Mouse (Mus musculus): ENCODE results near the gene Gcdh.
A peak's percentile ranks its signal among the peaks of the same experiment; 100 is the strongest.
"Not testable (repeated sequence)": the region's sequence is repeated elsewhere in the genome, so short reads cannot be mapped to it uniquely, and the experiment has no call there.

The Gcdh gene

DNA sequence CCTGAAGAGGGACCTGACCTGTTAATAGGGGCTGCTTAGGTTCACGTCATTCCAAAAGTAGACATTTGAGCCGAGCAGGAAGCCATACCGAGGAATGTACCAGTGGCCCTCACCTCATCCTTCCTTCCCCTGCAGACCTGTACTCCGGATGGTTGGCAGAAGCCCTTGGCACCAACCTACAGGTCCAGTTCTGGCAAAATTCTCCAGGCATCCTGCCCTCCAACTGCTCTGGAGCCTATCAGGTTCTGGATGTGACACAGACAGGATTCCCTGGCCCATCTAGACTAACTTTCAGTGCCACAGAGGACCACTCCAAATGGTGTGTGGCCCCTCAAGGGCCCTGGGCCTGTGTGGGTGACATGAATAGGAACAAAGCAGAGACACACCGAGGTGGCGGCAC lies 16.8 kb upstream of the Gcdh start:
- DNase-seq (ENCODE audit: low spot score in 2 of 2) = no peak

DNA sequence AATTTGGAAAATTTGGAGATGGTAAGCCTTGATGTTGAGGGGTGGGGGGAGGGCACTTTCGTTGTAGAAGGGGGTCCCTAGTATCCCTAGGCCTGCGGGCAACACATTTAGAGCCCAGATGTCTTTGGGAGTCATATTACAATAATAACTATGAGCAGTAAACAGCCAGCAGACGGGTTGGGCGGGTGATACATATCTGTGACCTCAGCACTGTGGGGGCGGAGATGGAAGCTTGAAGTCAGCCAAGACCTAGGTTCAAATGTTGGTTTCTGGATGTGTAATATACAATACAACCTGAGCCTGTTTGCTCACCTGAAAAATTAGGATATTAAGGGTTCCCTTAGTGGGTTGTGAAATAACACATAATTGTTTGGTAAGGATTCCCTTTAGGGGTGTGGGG lies 16.2 kb upstream of the Gcdh start:
- DNase-seq (ENCODE audit: low spot score in 2 of 2) = peak in 1 of 2 experiments; percentile 39

DNA sequence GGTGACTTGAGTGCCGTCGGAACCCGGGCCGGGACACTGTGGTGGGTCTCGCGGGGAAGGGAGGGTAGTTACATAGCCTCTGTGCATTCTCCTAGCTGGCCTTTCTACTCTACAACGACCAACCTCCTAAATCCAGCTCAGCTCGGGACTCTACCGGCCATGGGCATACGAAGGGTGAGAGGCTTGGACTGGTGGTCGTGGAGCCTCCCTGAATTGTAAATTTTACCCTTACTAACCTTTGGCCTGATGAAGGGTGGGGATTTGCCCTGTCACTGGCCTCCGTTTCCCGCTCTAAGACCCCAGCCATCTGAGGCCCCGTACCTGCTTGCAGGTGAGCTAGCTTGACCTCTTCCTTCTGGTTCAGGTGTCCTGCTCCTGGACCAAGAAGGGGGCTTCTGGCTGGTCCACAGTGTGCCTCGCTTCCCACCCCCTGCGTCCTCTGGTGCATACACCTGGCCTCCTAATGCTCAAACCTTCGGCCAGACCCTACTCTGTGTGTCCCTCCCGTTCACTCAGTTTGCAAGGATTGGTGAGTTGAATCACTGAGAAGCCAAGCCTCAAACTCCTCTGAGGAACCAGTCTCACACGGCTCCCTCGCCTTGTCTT lies 15.5 kb upstream of the Gcdh start:
- DNase-seq (ENCODE audit: low spot score in 2 of 2) = no peak

DNA sequence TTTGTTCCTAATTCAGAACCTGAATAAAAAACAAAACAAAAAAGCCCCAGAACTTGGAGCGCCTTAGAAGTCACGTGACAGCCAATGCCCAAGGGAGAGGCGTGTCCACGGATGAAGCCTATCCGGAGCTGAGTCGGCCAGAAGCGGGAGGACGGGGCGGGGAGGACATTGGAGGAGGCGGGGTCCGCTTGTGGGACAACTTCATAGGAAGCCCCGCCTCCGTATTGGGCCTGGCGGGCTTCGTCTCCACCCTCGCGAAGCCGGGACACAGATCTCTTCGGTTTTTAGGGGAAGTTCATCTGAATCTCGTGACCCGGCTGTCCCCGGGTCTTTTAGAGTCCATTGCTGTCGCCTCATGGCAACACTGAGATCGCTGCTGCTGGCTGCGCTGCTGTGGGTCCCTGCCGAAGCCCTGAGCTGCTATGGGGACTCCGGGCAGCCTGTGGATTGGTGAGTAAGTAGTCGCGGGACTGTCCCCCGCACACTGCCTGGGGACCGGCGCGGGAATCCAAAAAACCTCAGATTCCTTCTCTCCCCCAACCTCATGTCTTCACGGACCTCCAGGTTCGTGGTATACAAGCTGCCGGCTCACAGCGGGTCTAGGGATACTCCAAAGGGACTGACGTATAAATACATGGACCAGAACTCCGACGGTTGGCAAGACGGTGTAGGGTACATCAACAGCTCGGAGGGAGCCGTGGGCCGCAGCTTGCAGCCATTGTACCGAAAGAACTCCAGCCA lies 14.9 kb upstream of the Gcdh start, which contains the start of gene Dnase2a:
Gene Dnase2a (plus strand): TSS at position 140 of the 741 bp plus-strand sequence.
- peak; percentile 99 for DNase-seq (ENCODE audit: low spot score in 2 of 2)

DNA sequence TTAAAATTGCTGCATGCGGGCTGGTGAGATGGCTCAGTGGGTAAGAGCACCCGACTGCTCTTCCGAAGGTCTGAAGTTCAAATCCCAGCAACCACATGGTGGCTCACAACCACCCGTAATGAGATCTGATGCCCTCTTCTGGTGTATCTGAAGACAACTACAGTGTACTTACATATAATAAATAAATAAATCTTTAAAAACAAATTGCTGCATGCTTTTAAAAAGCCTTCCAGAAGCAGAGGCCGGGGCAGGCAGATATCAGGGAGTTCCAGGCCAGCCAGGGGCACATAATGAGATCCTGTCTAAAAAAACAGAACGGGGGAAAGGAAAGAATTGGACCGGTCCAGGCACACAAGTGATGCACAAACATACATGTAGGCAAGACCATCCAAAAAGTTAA lies 14.3 kb upstream of the Gcdh start:
- DNase-seq (ENCODE audit: low spot score in 2 of 2) = not testable (repeated sequence)

DNA sequence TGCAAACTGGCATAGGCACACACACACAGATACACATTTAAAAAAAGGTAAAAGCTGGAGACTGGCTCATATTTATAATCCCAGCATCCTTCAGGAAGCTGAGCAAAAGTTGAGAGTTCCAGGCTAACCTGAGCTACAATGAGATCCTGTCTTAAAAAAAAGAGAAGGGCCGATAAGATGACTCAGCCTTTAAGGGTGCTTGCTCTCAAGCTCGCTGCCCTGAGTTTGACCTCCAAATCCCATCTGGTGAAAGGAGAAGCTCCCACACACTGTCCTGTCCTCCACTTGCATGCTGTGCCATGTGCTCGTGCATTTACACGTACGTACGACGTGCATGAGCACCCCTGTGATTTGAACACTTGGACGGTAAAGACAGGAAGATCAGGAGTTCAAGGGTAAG lies 13.8 kb upstream of the Gcdh start:
- no peak for DNase-seq (ENCODE audit: low spot score in 2 of 2)

DNA sequence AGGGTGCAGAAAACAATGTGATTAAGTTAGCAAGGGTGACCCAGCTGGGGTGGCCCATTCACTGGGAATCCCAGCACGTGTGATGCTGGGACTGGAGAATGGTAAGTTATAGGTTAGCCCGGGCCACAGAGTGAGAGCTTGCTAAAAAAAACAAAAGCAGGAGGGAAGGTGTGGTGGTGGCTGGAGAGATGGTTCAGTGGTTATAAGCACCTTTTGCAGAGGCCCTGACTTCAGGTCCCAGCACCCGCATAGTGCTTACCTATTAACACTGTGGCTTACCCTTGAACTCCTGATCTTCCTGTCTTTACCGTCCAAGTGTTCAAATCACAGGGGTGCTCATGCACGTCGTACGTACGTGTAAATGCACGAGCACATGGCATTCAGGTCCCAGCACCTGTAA lies 13.3 kb upstream of the Gcdh start:
- no peak for DNase-seq (ENCODE audit: low spot score in 2 of 2)

DNA sequence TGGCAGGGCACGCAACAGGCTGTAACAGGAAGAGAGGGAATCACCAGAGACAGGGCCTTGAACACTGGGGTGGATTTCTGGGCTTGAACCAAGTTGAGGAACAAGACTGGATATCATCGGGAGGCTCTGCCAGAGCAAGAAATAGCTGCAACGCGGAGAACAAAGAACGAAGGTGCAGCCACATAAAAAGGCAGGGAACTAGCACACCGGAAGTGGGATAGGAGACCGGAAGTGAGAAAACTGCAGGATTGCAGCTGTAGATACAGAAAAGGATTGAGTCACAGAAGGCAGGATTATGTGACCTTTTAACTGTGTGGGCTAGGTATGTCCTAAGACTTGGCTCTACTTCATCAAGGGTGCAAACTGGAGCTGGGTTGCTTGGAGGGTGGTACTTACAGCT lies 10.6 kb upstream of the Gcdh start:
- no peak for DNase-seq (ENCODE audit: low spot score in 2 of 2)

DNA sequence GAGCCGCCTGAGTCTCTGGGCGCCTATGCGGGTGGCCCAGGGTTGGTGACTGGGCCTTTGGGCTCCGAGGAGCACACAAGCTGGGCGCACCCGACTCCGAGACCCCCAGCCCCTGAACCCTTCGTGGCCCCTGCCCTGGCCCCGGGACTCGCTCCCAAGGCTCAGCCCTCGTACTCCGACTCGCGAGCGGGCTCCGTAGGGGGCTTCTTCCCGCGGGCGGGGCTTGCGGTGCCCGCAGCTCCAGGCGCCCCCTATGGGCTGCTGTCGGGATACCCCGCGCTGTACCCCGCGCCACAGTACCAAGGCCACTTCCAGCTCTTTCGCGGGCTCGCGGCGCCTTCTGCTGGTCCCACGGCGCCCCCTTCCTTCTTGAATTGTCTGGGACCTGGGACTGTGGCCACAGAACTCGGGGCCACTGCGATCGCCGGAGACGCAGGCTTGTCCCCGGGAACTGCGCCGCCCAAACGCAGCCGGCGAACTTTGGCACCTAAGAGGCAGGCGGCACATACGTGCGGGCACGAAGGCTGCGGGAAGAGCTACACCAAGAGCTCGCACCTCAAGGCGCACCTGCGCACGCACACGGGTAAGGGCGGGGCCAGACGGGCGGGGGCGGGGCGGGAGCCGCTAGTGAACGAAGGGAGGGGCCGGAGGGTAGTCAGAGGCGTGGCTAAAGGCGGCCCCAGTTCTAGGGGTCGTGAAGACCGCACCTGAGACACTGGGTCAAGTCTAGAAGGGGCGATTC lies 9.4 kb upstream of the Gcdh start:
- DNase-seq (ENCODE audit: low spot score in 2 of 2) = peak; percentile 89

DNA sequence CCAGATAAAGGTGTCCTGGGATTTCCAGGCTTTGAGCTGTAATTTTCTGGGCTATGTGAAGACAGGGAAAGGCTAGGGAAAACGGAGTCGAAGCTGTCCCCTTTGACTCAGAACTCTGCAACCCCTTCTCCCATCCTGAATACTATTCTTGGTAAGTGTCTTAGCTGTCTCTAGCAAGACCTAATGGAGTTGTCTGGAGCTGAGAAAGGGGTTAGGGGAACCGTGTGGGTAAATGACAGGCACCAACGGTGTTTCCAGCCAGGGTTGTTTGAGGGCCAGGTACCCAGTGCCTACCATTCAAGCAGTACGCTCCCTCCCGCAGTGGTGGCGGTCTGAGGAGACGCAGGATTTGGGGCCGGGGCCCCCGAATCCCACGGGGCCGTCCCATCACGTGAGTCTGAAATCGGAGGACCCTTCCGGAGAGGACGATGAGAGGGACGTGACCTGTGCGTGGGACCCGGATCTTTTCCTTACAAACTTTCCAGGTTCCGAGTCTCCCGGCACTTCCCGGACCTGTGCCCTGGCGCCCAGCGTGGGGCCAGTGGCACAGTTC lies 8.7 kb upstream of the Gcdh start:
- DNase-seq (ENCODE audit: low spot score in 2 of 2) = no peak

DNA sequence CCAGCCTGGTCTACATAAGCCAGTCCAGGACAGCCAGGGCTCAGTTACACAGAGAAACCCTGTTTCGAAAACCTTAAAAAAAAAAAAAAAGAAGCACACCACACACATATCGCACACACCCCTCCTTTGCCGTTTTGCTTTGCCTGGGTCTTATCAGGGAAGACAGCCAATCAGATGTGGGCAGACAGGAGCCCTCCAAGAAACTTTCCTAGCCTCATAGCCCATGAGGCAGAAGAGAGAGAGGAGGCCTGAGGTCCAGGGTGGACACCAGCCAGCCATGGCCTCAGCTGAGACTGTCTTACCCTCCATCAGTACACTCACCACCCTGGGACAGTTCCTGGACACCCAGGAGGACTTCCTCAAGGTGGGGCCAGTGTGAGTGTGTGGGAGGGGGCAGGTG lies 8.0 kb upstream of the Gcdh start, which contains the start of gene Klf1:
Gene Klf1 (plus strand): TSS at position 177 of the 400 bp plus-strand sequence.
- peak; percentile 59 to 72 for DNase-seq (ENCODE audit: low spot score in 2 of 2)

DNA sequence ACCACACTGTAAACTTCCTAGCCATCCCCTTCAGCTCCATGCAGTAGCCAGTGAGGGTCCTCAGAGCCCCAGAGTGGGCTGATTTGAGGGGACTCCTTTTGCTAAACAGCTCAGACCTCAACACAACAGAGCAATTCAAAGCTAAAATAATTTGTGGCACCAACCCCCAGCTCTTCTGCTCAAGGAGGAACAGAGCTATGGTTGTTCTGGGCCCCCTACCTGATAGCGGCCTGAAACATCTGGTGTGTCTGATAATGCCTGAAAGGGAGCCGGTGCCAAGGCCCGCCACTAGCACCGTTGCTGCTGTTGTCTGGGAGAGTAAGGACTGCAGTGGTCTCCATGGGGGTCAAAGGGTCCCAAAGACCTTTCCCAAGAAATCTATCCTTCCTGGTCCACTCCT lies 7.3 kb upstream of the Gcdh start:
- DNase-seq (ENCODE audit: low spot score in 2 of 2) = peak; percentile 55 to 68

DNA sequence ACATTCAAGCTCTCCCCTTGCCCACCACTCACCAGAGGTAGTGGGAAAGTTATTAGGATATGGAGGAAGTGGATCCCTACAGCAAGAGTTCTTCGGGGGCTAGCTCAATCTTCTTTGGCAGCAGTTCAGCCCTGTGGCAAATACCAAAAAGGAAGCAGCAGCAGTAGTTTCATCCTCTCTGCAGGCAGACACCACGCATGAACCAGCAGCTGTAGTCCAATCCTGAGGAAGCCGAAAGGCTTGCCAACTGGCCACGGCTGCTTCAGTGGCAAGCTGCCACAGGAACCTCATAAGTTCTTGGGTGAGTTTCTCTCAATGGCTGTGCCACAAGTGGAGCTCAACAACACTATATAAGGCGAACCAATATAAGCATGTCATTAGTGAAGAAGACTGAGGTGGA lies 2.2 kb upstream of the Gcdh start:
- DNase-seq (ENCODE audit: low spot score in 2 of 2) = no peak

DNA sequence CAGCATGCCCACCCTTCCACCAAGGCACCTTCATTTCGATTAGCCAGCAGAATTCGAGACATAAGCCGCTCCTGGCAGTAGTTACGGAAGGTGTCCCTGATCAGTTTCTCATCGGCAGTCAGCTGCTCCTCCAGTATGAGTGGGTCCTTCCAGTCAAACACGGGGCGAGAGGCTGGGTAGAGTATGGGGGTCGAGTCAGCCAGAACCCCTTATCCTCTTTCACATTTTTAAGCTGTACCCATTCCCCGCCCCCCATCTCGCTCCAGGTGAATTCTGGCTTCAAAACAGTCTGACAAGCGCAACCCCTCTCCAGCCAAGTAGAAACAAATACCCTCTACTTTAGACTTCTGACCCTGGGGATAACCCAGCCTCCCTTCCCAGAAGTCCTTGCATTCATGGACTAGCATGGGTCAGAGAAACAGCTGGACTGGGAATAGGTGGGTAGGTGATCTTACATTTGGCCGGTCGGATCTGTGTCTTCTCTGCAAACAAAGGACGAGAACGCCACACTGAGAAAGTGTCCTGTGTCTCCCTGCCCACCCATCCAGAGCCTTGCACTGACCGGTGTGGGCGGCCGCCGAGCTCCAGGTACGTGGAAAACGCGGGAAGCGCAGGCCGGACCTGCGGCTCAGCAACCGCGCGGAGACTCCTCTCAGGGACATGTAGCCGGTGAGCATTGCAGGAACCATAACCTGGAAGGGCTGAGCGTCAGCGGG lies 570 bp downstream of the Gcdh start:
- DNase-seq (ENCODE audit: low spot score in 2 of 2) = no peak

DNA sequence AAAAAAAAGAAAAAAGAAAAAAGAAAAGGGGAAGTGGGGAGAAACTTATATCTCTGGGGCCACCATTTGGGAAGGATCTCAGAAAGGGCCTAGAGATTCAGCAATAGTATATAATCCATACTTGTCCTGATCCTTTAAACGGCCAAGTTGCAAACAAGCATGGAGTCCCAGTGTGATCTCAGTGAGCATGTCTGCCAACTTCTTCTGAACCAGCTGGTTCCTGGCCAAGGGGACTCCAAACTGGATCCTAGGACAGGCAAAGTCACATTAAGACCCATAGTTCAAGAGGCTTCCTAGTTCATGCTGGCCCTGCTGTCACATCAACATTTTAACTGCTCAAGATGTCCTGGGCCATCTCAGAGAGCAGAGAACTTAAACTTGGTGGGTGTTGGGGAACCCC lies 4.6 kb downstream of the Gcdh start:
- DNase-seq (ENCODE audit: low spot score in 2 of 2) = no peak

DNA sequence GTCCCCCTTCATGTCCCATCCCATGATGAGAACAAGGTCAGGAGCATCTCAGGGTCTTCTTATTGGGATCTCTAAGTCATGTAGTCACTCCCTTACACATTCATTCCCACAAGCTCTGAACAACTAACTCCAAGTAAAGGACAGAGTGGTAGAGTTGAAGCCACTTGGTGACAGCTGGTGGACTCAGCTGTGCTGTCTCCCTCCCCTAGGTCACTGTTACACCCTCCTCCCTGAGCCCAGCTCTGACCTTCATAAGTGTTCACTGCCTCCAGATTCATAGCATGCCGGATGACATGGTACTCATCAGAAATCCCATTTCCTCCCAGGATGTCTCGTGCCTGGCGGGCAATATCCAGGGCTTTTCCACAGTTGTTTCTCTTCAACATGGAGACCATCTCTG lies 5.4 kb downstream of the Gcdh start:
- DNase-seq (ENCODE audit: low spot score in 2 of 2) = no peak

DNA sequence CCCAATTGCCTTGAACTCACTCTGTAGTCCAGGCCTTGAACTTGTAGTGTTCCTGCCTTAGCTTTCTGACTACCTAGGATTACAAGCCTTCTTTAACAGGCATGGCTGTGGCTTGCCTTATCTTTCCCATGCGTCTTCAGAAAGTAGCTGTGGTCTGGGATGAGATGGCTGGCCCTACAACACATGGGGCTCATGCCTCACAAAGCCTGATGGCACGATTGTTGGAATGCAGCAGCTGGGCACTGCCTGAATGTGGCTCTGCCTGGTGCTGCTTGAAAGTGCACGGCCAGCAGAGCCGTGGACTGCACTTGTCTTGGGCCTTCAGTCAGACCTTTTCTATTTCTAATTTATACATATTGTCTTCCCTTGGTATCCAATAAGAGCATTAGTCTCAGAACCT lies 9.0 kb downstream of the Gcdh start:
- no peak for DNase-seq (ENCODE audit: low spot score in 2 of 2)

DNA sequence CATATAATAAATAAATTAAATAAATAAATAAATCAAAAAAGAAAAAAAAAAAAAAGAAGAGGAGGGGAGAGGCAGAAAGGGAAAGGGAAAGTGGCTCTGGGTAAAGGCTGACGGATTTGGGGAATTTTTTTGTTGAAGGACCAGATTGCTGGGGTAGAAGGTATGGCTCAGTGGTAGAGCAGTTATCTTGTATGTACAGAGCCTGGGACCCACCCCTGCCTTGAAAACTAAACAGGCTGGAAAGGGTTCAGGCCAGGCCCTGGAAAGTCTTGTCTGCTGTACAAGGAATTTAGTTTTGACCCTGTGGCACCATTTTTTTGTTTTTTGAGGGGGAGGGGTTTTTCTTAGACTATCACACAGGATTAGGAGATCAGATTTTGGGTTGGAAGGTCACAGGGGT lies 14.8 kb downstream of the Gcdh start:
- no peak for DNase-seq (ENCODE audit: low spot score in 2 of 2)

DNA sequence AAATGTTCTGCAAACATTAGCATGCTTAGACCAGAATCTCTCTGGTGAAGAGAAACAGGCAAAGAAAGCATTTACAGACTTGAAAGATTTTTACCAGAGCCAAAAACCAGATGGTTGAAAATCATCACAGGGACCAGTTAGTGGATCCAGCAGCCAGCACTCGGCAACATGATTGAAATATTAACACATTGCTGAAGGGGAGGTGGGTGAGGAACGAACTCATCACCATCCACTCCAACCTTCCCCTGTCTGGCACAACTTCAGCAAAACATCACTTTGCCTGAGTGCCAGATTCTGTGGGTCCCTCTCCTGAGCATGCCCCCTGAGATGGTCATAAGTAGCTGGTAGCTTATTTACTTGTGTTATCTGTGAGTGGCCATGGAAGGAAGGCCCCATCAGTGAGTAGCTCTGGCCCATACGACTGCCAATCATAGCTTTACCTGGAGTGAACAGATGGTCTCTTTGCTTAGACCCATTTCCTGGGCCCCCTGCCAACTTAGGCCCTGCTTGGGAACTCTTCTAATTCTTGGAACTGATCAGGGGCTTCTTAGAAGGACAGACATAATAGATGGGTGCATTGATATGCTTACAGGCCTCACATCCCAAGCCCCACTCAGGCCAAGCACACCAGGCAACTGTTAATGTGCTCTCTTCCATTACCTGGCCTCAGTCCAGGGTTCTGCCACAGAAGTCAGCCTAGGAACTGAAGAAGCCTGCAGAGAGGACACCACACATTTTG lies 16.3 kb downstream of the Gcdh start:
- DNase-seq (ENCODE audit: low spot score in 2 of 2) = no peak

DNA sequence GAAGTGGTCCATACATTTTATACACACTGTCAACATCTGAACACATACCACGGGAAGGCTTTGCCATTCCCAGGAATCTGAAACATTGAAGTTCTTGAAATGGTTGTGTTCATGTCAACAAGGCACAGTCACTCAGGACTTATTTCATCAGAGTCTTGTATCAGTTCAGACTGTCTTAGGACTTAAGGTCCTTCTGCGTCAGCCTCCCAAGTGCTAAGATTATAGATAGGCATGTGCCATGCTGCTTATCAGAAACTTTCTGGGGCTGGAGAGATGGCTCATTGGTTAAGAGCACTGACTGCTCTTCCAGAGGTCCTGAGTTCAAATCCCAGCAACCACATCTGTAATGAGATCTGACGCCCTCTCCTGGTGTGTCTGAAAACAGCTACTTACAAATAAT lies 19.4 kb downstream of the Gcdh start:
- DNase-seq (ENCODE audit: low spot score in 2 of 2) = no peak

DNA sequence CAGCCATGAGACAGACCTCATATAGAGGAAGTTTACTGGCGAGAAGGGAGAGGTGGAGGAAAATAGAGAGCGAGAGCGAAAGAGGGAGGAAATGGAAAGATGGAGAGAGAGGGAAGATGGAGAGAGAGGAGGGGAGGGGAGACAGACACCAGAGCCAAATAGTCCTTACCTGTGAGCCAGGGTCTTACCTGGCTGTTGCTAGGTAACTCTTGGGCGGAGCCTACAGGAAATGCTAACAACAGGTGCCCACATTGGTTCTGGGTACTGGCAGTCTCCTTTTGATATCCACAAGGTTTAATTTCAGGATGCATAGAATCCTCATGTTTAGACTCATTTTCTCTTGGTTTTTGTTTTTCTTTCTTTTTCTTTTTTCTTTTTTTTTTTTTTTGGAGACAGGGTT lies 20.7 kb downstream of the Gcdh start:
- no peak for DNase-seq (ENCODE audit: low spot score in 2 of 2)

Measured in spleen, postnatal 36 days (tissue).